Mouse (Mus musculus): ENCODE data around the gene Zfp384. TPM values are rescaled to one million over a fixed set of nuclear protein-coding genes. Genes with fewer than 3 reads are reported as not detected.

The Zfp384 gene
- polyA plus RNA-seq, 1 experiment: 50.2 TPM

- Histone ChIP-seq H3K27me3 (ENCODE audit: control insufficient read depth, insufficient read depth, low read length) (no peaks in the 10 kb centered on the region), H3K36me3 (ENCODE audit: control insufficient read depth, insufficient read depth, low read length) (no peaks in the 10 kb centered on the region; the same call in 1 of the 2 replicates), H3K27ac (ENCODE audit: control insufficient read depth, insufficient read depth, low read depth, low read length) (no peak overlapping the region), H3K4me1 (ENCODE audit: control insufficient read depth, insufficient read depth, low read length) (peaks cover 5% of the 10 kb centered on the region), H3K4me3 (ENCODE audit: control insufficient read depth, low read depth, low read length) (no peak overlapping the region)
- TF ChIP-seq POLR2A (IDR thresholded peaks at IDR 0.05; ENCODE audit: control insufficient read depth, low read depth, low read length): no peak
- TF ChIP-seq CTCF (IDR thresholded peaks at IDR 0.05; ENCODE audit: control insufficient read depth, insufficient read depth, insufficient replicate concordance, low read depth, low read length): no peak
Measured at GRCm38 (mm10) chr6:124967766-124968165, 41.2 kb upstream of the Zfp384 start.

GRCm38 (mm10) chr6:124992241-124992640 is 16.7 kb upstream of the Zfp384 start:
- Histone ChIP-seq H3K36me3 (ENCODE audit: control insufficient read depth, insufficient read depth, low read length) (no peaks in the 10 kb centered on the region), H3K27me3 (ENCODE audit: control insufficient read depth, insufficient read depth, low read length) (0 out of 2 replicates have a peak, but pooled peaks cover 2% of the 10 kb centered on the region), H3K4me1 (ENCODE audit: control insufficient read depth, insufficient read depth, low read length) (peaks cover 11% of the 10 kb centered on the region), H3K4me3 (ENCODE audit: control insufficient read depth, low read depth, low read length) (no peak overlapping the region), H3K27ac (ENCODE audit: control insufficient read depth, insufficient read depth, low read depth, low read length) (no peak overlapping the region)
- TF ChIP-seq CTCF (IDR thresholded peaks at IDR 0.05; ENCODE audit: control insufficient read depth, insufficient read depth, insufficient replicate concordance, low read depth, low read length) (no peak), POLR2A (IDR thresholded peaks at IDR 0.05; ENCODE audit: control insufficient read depth, low read depth, low read length) (no peak)

GRCm38 (mm10) chr6:124993365-124993764 is 15.6 kb upstream of the Zfp384 start:
- Histone ChIP-seq H3K27me3 (ENCODE audit: control insufficient read depth, insufficient read depth, low read length) (0 out of 2 replicates have a peak, but pooled peaks cover 2% of the 10 kb centered on the region), H3K4me1 (ENCODE audit: control insufficient read depth, insufficient read depth, low read length) (peaks cover 17% of the 10 kb centered on the region), H3K27ac (ENCODE audit: control insufficient read depth, insufficient read depth, low read depth, low read length) (no peak overlapping the region), H3K4me3 (ENCODE audit: control insufficient read depth, low read depth, low read length) (no peak overlapping the region), H3K36me3 (ENCODE audit: control insufficient read depth, insufficient read depth, low read length) (no peaks in the 10 kb centered on the region)
- TF ChIP-seq POLR2A (IDR thresholded peaks at IDR 0.05; ENCODE audit: control insufficient read depth, low read depth, low read length): no peak
- no peak for TF ChIP-seq CTCF (IDR thresholded peaks at IDR 0.05; ENCODE audit: control insufficient read depth, insufficient read depth, insufficient replicate concordance, low read depth, low read length)

- 0 out of 2 replicates have a peak, but pooled peaks cover 2% of the 10 kb centered on the region for H3K27me3 ChIP-seq (ENCODE audit: control insufficient read depth, insufficient read depth, low read length)
- H3K4me1 ChIP-seq (ENCODE audit: control insufficient read depth, insufficient read depth, low read length): peaks cover 17% of the 10 kb centered on the region
- no peak overlapping the region for H3K27ac ChIP-seq (ENCODE audit: control insufficient read depth, insufficient read depth, low read depth, low read length)
- peak; percentile 18; the same call in 1 of the 2 replicates for TF ChIP-seq CTCF (IDR thresholded peaks at IDR 0.05; ENCODE audit: control insufficient read depth, insufficient read depth, insufficient replicate concordance, low read depth, low read length)
- no peak for TF ChIP-seq POLR2A (IDR thresholded peaks at IDR 0.05; ENCODE audit: control insufficient read depth, low read depth, low read length)
- no peak overlapping the region for H3K4me3 ChIP-seq (ENCODE audit: control insufficient read depth, low read depth, low read length)
- no peaks in the 10 kb centered on the region for H3K36me3 ChIP-seq (ENCODE audit: control insufficient read depth, insufficient read depth, low read length)
Measured at GRCm38 (mm10) chr6:124993876-124994275, 15.1 kb upstream of the Zfp384 start.

GRCm38 (mm10) chr6:124995246-124995645 is 13.7 kb upstream of the Zfp384 start:
- H3K4me1 ChIP-seq (ENCODE audit: control insufficient read depth, insufficient read depth, low read length): peaks cover 22% of the 10 kb centered on the region
- H3K27ac ChIP-seq (ENCODE audit: control insufficient read depth, insufficient read depth, low read depth, low read length): no peak overlapping the region
- H3K27me3 ChIP-seq (ENCODE audit: control insufficient read depth, insufficient read depth, low read length): 0 out of 2 replicates have a peak, but pooled peaks cover 2% of the 10 kb centered on the region
- TF ChIP-seq CTCF (IDR thresholded peaks at IDR 0.05; ENCODE audit: control insufficient read depth, insufficient read depth, insufficient replicate concordance, low read depth, low read length) (no peak), POLR2A (IDR thresholded peaks at IDR 0.05; ENCODE audit: control insufficient read depth, low read depth, low read length) (no peak)
- no peak overlapping the region for H3K4me3 ChIP-seq (ENCODE audit: control insufficient read depth, low read depth, low read length)
- H3K36me3 ChIP-seq (ENCODE audit: control insufficient read depth, insufficient read depth, low read length): no peaks in the 10 kb centered on the region

GRCm38 (mm10) chr6:124995831-124996403 is 13.0 kb upstream of the Zfp384 start:
- no peak overlapping the region for H3K27ac ChIP-seq (ENCODE audit: control insufficient read depth, insufficient read depth, low read depth, low read length)
- H3K27me3 ChIP-seq (ENCODE audit: control insufficient read depth, insufficient read depth, low read length): 0 out of 2 replicates have a peak, but pooled peaks cover 2% of the 10 kb centered on the region
- peaks cover 22% of the 10 kb centered on the region for H3K4me1 ChIP-seq (ENCODE audit: control insufficient read depth, insufficient read depth, low read length)
- TF ChIP-seq POLR2A (IDR thresholded peaks at IDR 0.05; ENCODE audit: control insufficient read depth, low read depth, low read length) (no peak), CTCF (IDR thresholded peaks at IDR 0.05; ENCODE audit: control insufficient read depth, insufficient read depth, insufficient replicate concordance, low read depth, low read length) (no peak)
- no peak overlapping the region for H3K4me3 ChIP-seq (ENCODE audit: control insufficient read depth, low read depth, low read length)
- H3K36me3 ChIP-seq (ENCODE audit: control insufficient read depth, insufficient read depth, low read length): no peaks in the 10 kb centered on the region

- Histone ChIP-seq H3K4me3 (ENCODE audit: control insufficient read depth, low read depth, low read length) (peak within 1 kb of the TSS; percentile 57), H3K27ac (ENCODE audit: control insufficient read depth, insufficient read depth, low read depth, low read length) (no peak within 1 kb of the TSS), H3K27me3 (ENCODE audit: control insufficient read depth, insufficient read depth, low read length) (0 out of 2 replicates have a peak, but pooled peaks cover 2% of the 10 kb centered on the region), H3K4me1 (ENCODE audit: control insufficient read depth, insufficient read depth, low read length) (peaks cover 22% of the 10 kb centered on the region), H3K36me3 (ENCODE audit: control insufficient read depth, insufficient read depth, low read length) (no peaks in the 10 kb centered on the region)
- no peak for TF ChIP-seq POLR2A (IDR thresholded peaks at IDR 0.05; ENCODE audit: control insufficient read depth, low read depth, low read length)
- TF ChIP-seq CTCF (IDR thresholded peaks at IDR 0.05; ENCODE audit: control insufficient read depth, insufficient read depth, insufficient replicate concordance, low read depth, low read length): no peak
Measured at GRCm38 (mm10) chr6:124996551-124997501, 12.1 kb upstream of the Zfp384 start, which contains the start of gene Pianp. Pianp (plus strand) TSS chr6:124996694.
